Mouse (Mus musculus) frontal cortex, adult 2 months (tissue): ENCODE data around the gene St6gal1. TPM values are rescaled to one million over a fixed set of nuclear protein-coding genes. Genes with fewer than 3 reads are reported as not detected.

ENCODE experiments used
- DNase-seq, 2 experiments: peaks; one replicate each; pipeline ENCODE4 v3.0.0; 2022; ENCODE audit warnings: low spot score in 1 of 2; ENCODE audit errors: extremely low spot score in 1 of 2
- polyA plus RNA-seq: library from polyadenylated mRNA; depleted of rRNA; stranded (reverse); fragments of >200 nt; gene quantifications from 2 replicates; pipeline ENCODE4 v1.2.3, GENCODE M21; 2012; rRNA removed

The St6gal1 gene
- polyA plus RNA-seq, 1 experiment: 19.8 TPM

GRCm38 (mm10) chr16:23401959-23402358 is 177.4 kb downstream of the St6gal1 start:
- no peak for DNase-seq

DNA sequence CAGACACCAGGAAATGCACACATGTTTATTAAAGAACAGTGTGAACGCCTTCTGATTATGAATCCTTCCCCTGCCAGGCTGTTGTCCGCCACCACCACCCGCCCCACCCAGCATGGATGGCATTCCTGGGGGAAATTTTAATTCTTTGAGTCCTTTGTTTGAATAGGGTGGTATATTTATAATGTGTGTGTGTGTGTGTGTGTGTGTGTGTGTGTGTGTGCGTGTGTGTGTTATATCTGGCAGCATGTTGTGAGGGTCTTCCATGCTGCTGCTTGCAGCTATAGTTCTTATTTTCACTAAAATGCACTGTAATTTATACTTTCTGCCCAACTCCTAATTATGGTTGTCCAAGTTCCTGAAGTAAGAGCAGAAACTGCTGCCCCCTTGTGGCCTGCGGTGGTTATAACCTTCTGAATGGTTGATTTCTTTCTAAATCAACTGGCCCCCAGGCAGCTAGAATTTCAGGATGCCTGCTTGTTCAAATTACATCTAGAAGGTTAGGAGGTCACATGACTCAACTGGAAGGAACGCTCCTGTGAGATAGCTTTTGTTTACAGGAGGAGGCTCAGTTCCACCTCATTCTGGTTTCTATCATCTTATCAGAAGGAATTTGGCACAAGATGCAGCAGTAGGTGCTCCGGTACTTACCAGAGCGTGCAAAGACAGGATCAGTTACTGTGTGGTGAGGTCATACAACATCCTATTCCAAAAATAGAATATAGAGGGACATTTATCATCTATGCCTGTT is 178.6 kb downstream of the St6gal1 start:
- DNase-seq: peak; percentile 41 to 91

Other genes with a start within 250 kb of the St6gal1 start
- gene Kng2, start 195.3 kb upstream of the St6gal1 start, polyA plus RNA-seq: 0.17 TPM in 1 of 2 replicates, not detected in the other
- gene Kng1, start 166.9 kb upstream of the St6gal1 start, polyA plus RNA-seq: 0.32 TPM in 1 of 2 replicates, not detected in the other
- 687 and 787 TPM in 2 replicates for gene Eif4a2, start 117.3 kb upstream of the St6gal1 start, polyA plus RNA-seq
- gene Rfc4, start 97.0 kb upstream of the St6gal1 start, polyA plus RNA-seq: 2.7 TPM in 2 replicates
- gene Adipoq, start 78.2 kb upstream of the St6gal1 start, polyA plus RNA-seq: 0.16 and 0.25 TPM in 2 replicates
- 0.30 and 0.59 TPM in 2 replicates for gene Rtp1, start 204.4 kb downstream of the St6gal1 start, polyA plus RNA-seq